Mouse (Mus musculus): ENCODE data around the gene Lmod1. TPM values are rescaled to one million over a fixed set of nuclear protein-coding genes. Genes with fewer than 3 reads are reported as not detected.

Lmod1 gene
- total RNA-seq, 2 experiments from 2014 or later, result 4.5 to 5.3 TPM

- intact Hi-C loops (cut with DNase I), result loop anchor here (5.0 kb wide), 3 partner anchors 55 to 215 kb away; partner anchors contain the start of genes Rnpep and Timm17a
- peak overlapping the region; percentile 83 for H3K27ac ChIP-seq
- no peak for DNase-seq
- no peak overlapping the region for H3K4me3 ChIP-seq
- TF ChIP-seq CTCF (IDR thresholded peaks at IDR 0.05), result no peak
Measured at GRCm38 (mm10) chr1:135367005-135367404, 42.4 kb downstream of the Lmod1 start.

GRCm38 (mm10) chr1:135367595-135367994, 43.0 kb downstream of the Lmod1 start:
- no peak for TF ChIP-seq CTCF (IDR thresholded peaks at IDR 0.05)
- Histone ChIP-seq H3K4me3 (no peak overlapping the region), H3K27ac (peak overlapping the region; percentile 83)
- DNase-seq, result no peak
- intact Hi-C loops (cut with DNase I), result loop anchor here (5.0 kb wide), 3 partner anchors 55 to 215 kb away; partner anchors contain the start of genes Rnpep and Timm17a

- Histone ChIP-seq H3K27ac (peak overlapping the region; percentile 83), H3K4me3 (peak overlapping the region; percentile 74)
- intact Hi-C loops (cut with DNase I), result loop anchor here (1.0 to 5.0 kb wide), 5 partner anchors 56 to 216 kb away; partner anchors contain the start of genes Elf3, Rnpep and Timm17a
- peak; percentile 91 for DNase-seq
- TF ChIP-seq CTCF (IDR thresholded peaks at IDR 0.05), result peak; percentile 97
Measured at GRCm38 (mm10) chr1:135368245-135368644, 43.6 kb downstream of the Lmod1 start.

GRCm38 (mm10) chr1:135368982-135369381, 44.4 kb downstream of the Lmod1 start:
- DNase-seq, result peak; percentile 75
- H3K4me3 ChIP-seq, result peak overlapping the region; percentile 74
- TF ChIP-seq CTCF (IDR thresholded peaks at IDR 0.05), result peak; percentile 57
- peak overlapping the region; percentile 83 for H3K27ac ChIP-seq
- intact Hi-C loops (cut with DNase I), result loop anchor here (1.0 to 5.0 kb wide), 5 partner anchors 57 to 217 kb away; partner anchors contain the start of genes Elf3, Rnpep and Timm17a

DNA sequence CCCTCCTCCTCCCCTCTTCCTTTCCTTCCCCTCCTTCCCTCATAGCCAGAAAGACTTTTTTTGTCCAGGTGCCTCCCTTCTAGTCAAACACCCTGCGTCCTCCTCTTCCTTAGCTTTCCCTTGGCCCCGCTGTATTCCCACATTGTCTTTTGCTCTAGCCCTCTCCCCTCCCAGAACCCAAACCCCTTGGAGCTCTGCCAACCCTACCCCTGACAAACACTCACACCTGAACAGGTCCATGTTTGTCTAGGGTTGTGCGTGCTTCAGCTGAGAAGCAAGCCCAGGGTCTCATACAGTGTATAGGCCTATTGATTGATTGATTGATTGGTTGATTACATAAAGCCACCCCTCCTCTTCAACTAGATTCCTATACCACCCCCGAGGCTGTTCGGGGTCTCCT, 44.8 kb downstream of the Lmod1 start:
- DNase-seq, result no peak
- intact Hi-C loops (cut with DNase I), result loop anchor here (2.0 to 5.0 kb wide), 4 partner anchors 57 to 217 kb away; partner anchors contain the start of genes Elf3, Rnpep and Timm17a
- H3K4me3 ChIP-seq, result peak overlapping the region; percentile 74; the same call in 1 of the 2 replicates
- no peak for TF ChIP-seq CTCF (IDR thresholded peaks at IDR 0.05)
- peak overlapping the region; percentile 83; the same call in 1 of the 2 replicates for H3K27ac ChIP-seq

GRCm38 (mm10) chr1:135373171-135373677, 48.6 kb downstream of the Lmod1 start:
- no peak for DNase-seq
- intact Hi-C loops (cut with DNase I), result no loop called here
- no peak for TF ChIP-seq CTCF (IDR thresholded peaks at IDR 0.05)
- Histone ChIP-seq H3K27ac (peak overlapping the region; percentile 95), H3K4me3 (peak overlapping the region; percentile 82)

DNA sequence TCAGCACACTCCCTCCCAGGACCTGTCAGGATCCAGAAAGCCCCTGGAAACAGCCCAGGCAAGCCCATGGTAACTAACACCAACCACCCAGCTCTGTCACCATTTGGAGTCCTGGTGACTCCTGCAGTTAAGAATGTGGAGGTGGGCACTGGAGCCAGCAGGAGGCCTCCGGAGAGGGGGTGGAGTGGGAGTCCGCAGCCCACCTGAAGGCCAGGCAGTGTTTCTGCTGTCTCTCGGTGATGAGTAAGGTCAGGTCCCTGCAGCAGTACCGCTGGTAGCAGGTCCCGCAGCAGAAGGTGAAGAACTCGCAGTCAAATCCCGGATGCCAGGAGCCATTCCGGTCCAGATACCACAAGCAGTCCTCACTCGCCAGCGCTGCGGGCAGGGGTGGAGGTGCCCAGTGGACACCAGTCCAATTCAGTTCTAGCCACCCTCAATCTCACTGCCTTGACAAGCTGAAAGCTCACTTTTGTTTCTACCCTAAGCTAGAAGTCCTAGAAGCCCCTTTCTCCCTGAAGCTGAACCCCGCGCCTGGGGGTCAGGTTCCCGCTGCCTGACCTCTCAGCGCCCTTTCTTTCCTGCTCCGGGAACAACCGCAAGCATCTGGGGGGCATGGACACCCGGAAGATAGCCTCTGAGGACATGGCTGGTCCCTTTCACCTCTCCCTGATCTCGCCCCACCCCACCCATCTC, 49.7 kb downstream of the Lmod1 start:
- peak overlapping the region; percentile 82 for H3K4me3 ChIP-seq
- no peak for TF ChIP-seq CTCF (IDR thresholded peaks at IDR 0.05)
- DNase-seq, result peak; percentile 72
- intact Hi-C loops (cut with DNase I), result no loop called here
- peak overlapping the region; percentile 95 for H3K27ac ChIP-seq

- Histone ChIP-seq H3K4me3 (peak within 1 kb of the TSS; percentile 82), H3K27ac (peak within 1 kb of the TSS; percentile 95)
- peak; percentile 13; the same call in 1 of the 2 replicates for TF ChIP-seq CTCF (IDR thresholded peaks at IDR 0.05)
- intact Hi-C loops (cut with DNase I), result no loop called here
- DNase-seq, result peak; percentile 87
Measured at GRCm38 (mm10) chr1:135374868-135375581, 50.4 kb downstream of the Lmod1 start, which contains the start of gene Shisa4. TSS of gene Shisa4 (minus strand) at chr1:135375237.

- intact Hi-C loops (cut with DNase I), result no loop called here
- Histone ChIP-seq H3K27ac (peak overlapping the region; percentile 93), H3K4me3 (peak overlapping the region; percentile 51)
- peak; percentile 87 for DNase-seq
- TF ChIP-seq CTCF (IDR thresholded peaks at IDR 0.05), result no peak
Measured at GRCm38 (mm10) chr1:135378576-135378975, 54.0 kb downstream of the Lmod1 start.

- DNase-seq, result peak; percentile 32
- no peak for TF ChIP-seq CTCF (IDR thresholded peaks at IDR 0.05)
- Histone ChIP-seq H3K4me3 (no peak overlapping the region), H3K27ac (peak overlapping the region; percentile 93)
- intact Hi-C loops (cut with DNase I), result no loop called here
Measured at GRCm38 (mm10) chr1:135379048-135379447, 54.4 kb downstream of the Lmod1 start.

GRCm38 (mm10) chr1:135380071-135380991, 55.7 kb downstream of the Lmod1 start:
- Histone ChIP-seq H3K4me3 (no peak overlapping the region), H3K27ac (peak overlapping the region; percentile 93)
- peak; percentile 27 for DNase-seq
- TF ChIP-seq CTCF (IDR thresholded peaks at IDR 0.05), result no peak
- intact Hi-C loops (cut with DNase I), result no loop called here

Measured in gastrocnemius, adult 2 months (tissue).